Mouse (Mus musculus): ENCODE data around the gene Apc2. TPM values are rescaled to one million over a fixed set of nuclear protein-coding genes. Genes with fewer than 3 reads are reported as not detected.

Apc2 gene
- polyA plus RNA-seq, 1 experiment from 2014 or later, result 0.12 TPM

- peak within 1 kb of the TSS; percentile 81 for H3K4me2 ChIP-seq (ENCODE audit: low read depth, low read length)
- H3K4me3 ChIP-seq (ENCODE audit: low read depth, low read length), result peak within 1 kb of the TSS; percentile 64
- H3K27ac ChIP-seq (ENCODE audit: low read length), result peak within 1 kb of the TSS; percentile 95
- peak; percentile 72 for ATAC-seq (ENCODE audit: low read depth)
- WGBS (ENCODE audit: insufficient replicate concordance), result under 1% methylated on average over 49 of the region's 49 CpGs
- peak within 1 kb of the TSS; percentile 74 for H3K9ac ChIP-seq (ENCODE audit: low read depth, low read length)
- peaks cover 8% of the 10 kb centered on the region for H3K36me3 ChIP-seq (ENCODE audit: control insufficient read depth, insufficient read depth)
- no peaks in the 10 kb centered on the region for H3K27me3 ChIP-seq (ENCODE audit: control insufficient read depth, insufficient read depth, low read depth, low read length)
- no peaks in the 10 kb centered on the region for H3K9me3 ChIP-seq (replicated peaks; ENCODE audit: control insufficient read depth, low read length)
- H3K4me1 ChIP-seq (ENCODE audit: control insufficient read depth, low read depth, low read length), result peaks cover 51% of the 10 kb centered on the region
Measured at GRCm38 (mm10) chr10:80260642-80261584, 34.9 kb upstream of the Apc2 start, which contains the start of the genes Gamt and Dazap1. TSS of gene Gamt (minus strand) at chr10:80261012. TSS of gene Dazap1 (plus strand) at chr10:80261486.

- H3K4me3 ChIP-seq (ENCODE audit: low read depth, low read length), result peak overlapping the region; percentile 64
- H3K9me3 ChIP-seq (replicated peaks; ENCODE audit: control insufficient read depth, low read length), result no peaks in the 10 kb centered on the region
- peaks cover 58% of the 10 kb centered on the region for H3K4me1 ChIP-seq (ENCODE audit: control insufficient read depth, low read depth, low read length)
- H3K9ac ChIP-seq (ENCODE audit: low read depth, low read length), result peak overlapping the region; percentile 74
- H3K4me2 ChIP-seq (ENCODE audit: low read depth, low read length), result peak overlapping the region; percentile 81
- WGBS (ENCODE audit: insufficient replicate concordance), result under 1% methylated on average over 14 of the region's 14 CpGs
- no peaks in the 10 kb centered on the region for H3K27me3 ChIP-seq (ENCODE audit: control insufficient read depth, insufficient read depth, low read depth, low read length)
- peak overlapping the region; percentile 95 for H3K27ac ChIP-seq (ENCODE audit: low read length)
- 0 out of 2 replicates have a peak, but pooled peaks cover 6% of the 10 kb centered on the region for H3K36me3 ChIP-seq (ENCODE audit: control insufficient read depth, insufficient read depth)
- ATAC-seq (ENCODE audit: low read depth), result peak; percentile 49
Measured at GRCm38 (mm10) chr10:80261585-80261968, 34.2 kb upstream of the Apc2 start.

GRCm38 (mm10) chr10:80262169-80262568 lies 33.6 kb upstream of the Apc2 start:
- WGBS (ENCODE audit: insufficient replicate concordance), result 57% methylated on average over 12 of the region's 12 CpGs
- peak overlapping the region; percentile 64 for H3K4me3 ChIP-seq (ENCODE audit: low read depth, low read length)

GRCm38 (mm10) chr10:80262776-80263365 lies 32.9 kb upstream of the Apc2 start:
- Histone ChIP-seq H3K4me3 (ENCODE audit: low read depth, low read length) (no peak overlapping the region), H3K4me2 (ENCODE audit: low read depth, low read length) (no peak overlapping the region), H3K9me3 (replicated peaks; ENCODE audit: control insufficient read depth, low read length) (no peaks in the 10 kb centered on the region), H3K9ac (ENCODE audit: low read depth, low read length) (no peak overlapping the region), H3K27ac (ENCODE audit: low read length) (peak overlapping the region; percentile 45; the same call in 1 of the 2 replicates), H3K27me3 (ENCODE audit: control insufficient read depth, insufficient read depth, low read depth, low read length) (no peaks in the 10 kb centered on the region), H3K4me1 (ENCODE audit: control insufficient read depth, low read depth, low read length) (peaks cover 70% of the 10 kb centered on the region), H3K36me3 (ENCODE audit: control insufficient read depth, insufficient read depth) (peaks cover 4% of the 10 kb centered on the region; the same call in 1 of the 2 replicates)
- ATAC-seq (ENCODE audit: low read depth), result no peak
- WGBS (ENCODE audit: insufficient replicate concordance), result 81% methylated on average over 10 of the region's 10 CpGs

More at GRCm38 (mm10) chr10:80262169-80262568, 33.6 kb upstream of the Apc2 start:
- Histone ChIP-seq H3K4me1 (ENCODE audit: control insufficient read depth, low read depth, low read length) (peaks cover 64% of the 10 kb centered on the region), H3K27ac (ENCODE audit: low read length) (peak overlapping the region; percentile 95), H3K9me3 (replicated peaks; ENCODE audit: control insufficient read depth, low read length) (no peaks in the 10 kb centered on the region), H3K9ac (ENCODE audit: low read depth, low read length) (peak overlapping the region; percentile 52; the same call in 1 of the 2 replicates), H3K27me3 (ENCODE audit: control insufficient read depth, insufficient read depth, low read depth, low read length) (no peaks in the 10 kb centered on the region), H3K4me2 (ENCODE audit: low read depth, low read length) (peak overlapping the region; percentile 81), H3K36me3 (ENCODE audit: control insufficient read depth, insufficient read depth) (peaks cover 6% of the 10 kb centered on the region; the same call in 1 of the 2 replicates)
- no peak for ATAC-seq (ENCODE audit: low read depth)

GRCm38 (mm10) chr10:80264341-80265148 lies 31.2 kb upstream of the Apc2 start:
- peak overlapping the region; percentile 99 for H3K4me2 ChIP-seq (ENCODE audit: low read depth, low read length)
- ATAC-seq (ENCODE audit: low read depth), result peak; percentile 67
- H3K27me3 ChIP-seq (ENCODE audit: control insufficient read depth, insufficient read depth, low read depth, low read length), result no peaks in the 10 kb centered on the region
- under 1% methylated on average over 58 of the region's 81 CpGs for whole genome bisulfite sequencing (ENCODE audit: insufficient replicate concordance)
- peak overlapping the region; percentile 86 for H3K4me3 ChIP-seq (ENCODE audit: low read depth, low read length)
- H3K9me3 ChIP-seq (replicated peaks; ENCODE audit: control insufficient read depth, low read length), result no peaks in the 10 kb centered on the region
- peaks cover 2% of the 10 kb centered on the region; the same call in 1 of the 2 replicates for H3K36me3 ChIP-seq (ENCODE audit: control insufficient read depth, insufficient read depth)
- peak overlapping the region; percentile 95 for H3K9ac ChIP-seq (ENCODE audit: low read depth, low read length)
- peaks cover 75% of the 10 kb centered on the region for H3K4me1 ChIP-seq (ENCODE audit: control insufficient read depth, low read depth, low read length)
- peak overlapping the region; percentile 88 for H3K27ac ChIP-seq (ENCODE audit: low read length)

GRCm38 (mm10) chr10:80265149-80265486 lies 30.7 kb upstream of the Apc2 start:
- Histone ChIP-seq H3K4me2 (ENCODE audit: low read depth, low read length) (peak overlapping the region; percentile 89), H3K27ac (ENCODE audit: low read length) (peak overlapping the region; percentile 88), H3K27me3 (ENCODE audit: control insufficient read depth, insufficient read depth, low read depth, low read length) (no peaks in the 10 kb centered on the region), H3K9me3 (replicated peaks; ENCODE audit: control insufficient read depth, low read length) (no peaks in the 10 kb centered on the region), H3K9ac (ENCODE audit: low read depth, low read length) (peak overlapping the region; percentile 95), H3K4me3 (ENCODE audit: low read depth, low read length) (peak overlapping the region; percentile 86), H3K36me3 (ENCODE audit: control insufficient read depth, insufficient read depth) (peaks cover 2% of the 10 kb centered on the region; the same call in 1 of the 2 replicates), H3K4me1 (ENCODE audit: control insufficient read depth, low read depth, low read length) (peaks cover 74% of the 10 kb centered on the region)
- WGBS (ENCODE audit: insufficient replicate concordance), result 1% methylated on average over 18 of the region's 18 CpGs
- no peak for ATAC-seq (ENCODE audit: low read depth)

GRCm38 (mm10) chr10:80270099-80270498 lies 25.7 kb upstream of the Apc2 start:
- Histone ChIP-seq H3K4me1 (ENCODE audit: control insufficient read depth, low read depth, low read length) (peaks cover 71% of the 10 kb centered on the region), H3K4me2 (ENCODE audit: low read depth, low read length) (peak overlapping the region; percentile 61), H3K9me3 (replicated peaks; ENCODE audit: control insufficient read depth, low read length) (no peaks in the 10 kb centered on the region), H3K9ac (ENCODE audit: low read depth, low read length) (peak overlapping the region; percentile 62), H3K36me3 (ENCODE audit: control insufficient read depth, insufficient read depth) (peaks cover 23% of the 10 kb centered on the region), H3K4me3 (ENCODE audit: low read depth, low read length) (peak overlapping the region; percentile 41), H3K27ac (ENCODE audit: low read length) (peak overlapping the region; percentile 94), H3K27me3 (ENCODE audit: control insufficient read depth, insufficient read depth, low read depth, low read length) (no peaks in the 10 kb centered on the region)
- peak; percentile 33; the same call in 1 of the 2 replicates for ATAC-seq (ENCODE audit: low read depth)
- WGBS (ENCODE audit: insufficient replicate concordance), result 22% methylated on average over 2 of the region's 2 CpGs

- WGBS (ENCODE audit: insufficient replicate concordance), result 21% methylated on average over 6 of the region's 6 CpGs
- H3K27me3 ChIP-seq (ENCODE audit: control insufficient read depth, insufficient read depth, low read depth, low read length), result no peaks in the 10 kb centered on the region
- no peaks in the 10 kb centered on the region for H3K9me3 ChIP-seq (replicated peaks; ENCODE audit: control insufficient read depth, low read length)
- peak overlapping the region; percentile 61 for H3K4me2 ChIP-seq (ENCODE audit: low read depth, low read length)
- ATAC-seq (ENCODE audit: low read depth), result peak; percentile 72
- H3K9ac ChIP-seq (ENCODE audit: low read depth, low read length), result peak overlapping the region; percentile 62
- peaks cover 26% of the 10 kb centered on the region for H3K36me3 ChIP-seq (ENCODE audit: control insufficient read depth, insufficient read depth)
- H3K4me3 ChIP-seq (ENCODE audit: low read depth, low read length), result peak overlapping the region; percentile 41
- H3K27ac ChIP-seq (ENCODE audit: low read length), result peak overlapping the region; percentile 94
- peaks cover 70% of the 10 kb centered on the region for H3K4me1 ChIP-seq (ENCODE audit: control insufficient read depth, low read depth, low read length)
Measured at GRCm38 (mm10) chr10:80270734-80271181, 25.0 kb upstream of the Apc2 start.
